Mouse (Mus musculus) neural tube, embryonic 11.5 days (tissue): ENCODE results near the gene Fbxl5. TPM values are rescaled to one million over a fixed set of nuclear protein-coding genes. Genes with fewer than 3 reads are reported as not detected.

ENCODE experiments used
- ATAC-seq: fragments of 200-750 bp; cut with Nextera tagmentation; 2 replicates; pipeline ENCODE4 v1.8.0; 2017; ENCODE audit warnings: moderate number of reproducible peaks, mild to moderate bottlenecking, moderate TSS enrichment, moderate library complexity; ENCODE audit not compliant: insufficient read depth, low FRiP score, low TSS enrichment
- DNase-seq: peaks from one replicate; pipeline ENCODE4 v3.0.0-alpha.2; 2015; ENCODE audit warnings: low spot score
- H3K27ac ChIP-seq: fragments of 300-500 bp; sonication (generic); 2 replicates; pipeline ENCODE4 v1.5.1; 2014; ENCODE audit warnings: low read depth, mild to moderate bottlenecking, low read length
- H3K27me3 ChIP-seq: fragments of 300-500 bp; sonication (generic); 2 replicates; pipeline ENCODE4 v1.6.1; 2014; ENCODE audit warnings: mild to moderate bottlenecking, low read length, mixed read lengths; ENCODE audit not compliant: control insufficient read depth, insufficient read depth
- H3K36me3 ChIP-seq: fragments of 300-500 bp; sonication (generic); 2 replicates; pipeline ENCODE4 v1.6.1; 2014; ENCODE audit warnings: mild to moderate bottlenecking, low read length, moderate library complexity, mixed read lengths; ENCODE audit not compliant: control insufficient read depth, insufficient read depth
- H3K4me1 ChIP-seq: fragments of 300-500 bp; sonication (generic); 2 replicates; pipeline ENCODE4 v1.6.1; 2014; ENCODE audit warnings: low read length, mixed read lengths; ENCODE audit not compliant: control insufficient read depth, insufficient read depth
- H3K4me2 ChIP-seq: fragments of 300-500 bp; sonication (generic); 2 replicates; pipeline ENCODE4 v1.6.1; 2014; ENCODE audit warnings: low read depth, mild to moderate bottlenecking, moderate library complexity
- H3K4me3 ChIP-seq: fragments of 300-500 bp; sonication (generic); 2 replicates; pipeline ENCODE4 v1.5.1; 2014; ENCODE audit warnings: low read depth, low read length
- H3K9ac ChIP-seq: fragments of 300-500 bp; sonication (generic); 2 replicates; pipeline ENCODE4 v1.6.1; 2014; ENCODE audit warnings: mild to moderate bottlenecking, low read length
- H3K9me3 ChIP-seq: fragments of 300-500 bp; sonication (generic); 2 replicates; pipeline ENCODE4 v1.6.1; 2016; ENCODE audit warnings: low read length; ENCODE audit not compliant: control insufficient read depth
- WGBS: fragments of 180-500 bp; shearing (Covaris S2); extraction: QIAGEN DNeasy Blood & Tissue Kit; methylation state at CpG from one replicate; pipeline ENCODE4 v1.1.7; 2014; 5-methylcytosine and 5-hydroxymethylcytosine counted together
- polyA plus RNA-seq: library from polyadenylated mRNA; unstranded; fragments of >200 nt; fragmentation: Nextera tagmentation; extraction: Ambion mirVana; gene quantifications from 2 replicates; pipeline ENCODE4 v1.2.1, GENCODE M21; 2014

Fbxl5 gene
- polyA plus RNA-seq, 1 experiment from 2014 or later = 62.1 TPM

GRCm38 (mm10) chr5:43842011-43842285, 20.5 kb upstream of the Fbxl5 start:
- no peak overlapping the region for H3K9ac ChIP-seq
- no peak overlapping the region for H3K27ac ChIP-seq
- 83% methylated on average over 5 of the region's 5 CpGs for WGBS
- no peak overlapping the region for H3K4me2 ChIP-seq
- ATAC-seq (no peak), DNase-seq (no peak)
- no peaks in the 10 kb centered on the region for H3K9me3 ChIP-seq
- no peaks in the 10 kb centered on the region for H3K36me3 ChIP-seq
- no peaks in the 10 kb centered on the region for H3K4me1 ChIP-seq
- no peak overlapping the region for H3K4me3 ChIP-seq
- no peaks in the 10 kb centered on the region for H3K27me3 ChIP-seq

- Histone ChIP-seq H3K4me3 (no peak overlapping the region), H3K4me2 (no peak overlapping the region), H3K9me3 (no peaks in the 10 kb centered on the region), H3K9ac (no peak overlapping the region), H3K27ac (no peak overlapping the region), H3K4me1 (no peaks in the 10 kb centered on the region), H3K27me3 (no peaks in the 10 kb centered on the region), H3K36me3 (no peaks in the 10 kb centered on the region)
- WGBS = 53% methylated on average over 11 of the region's 11 CpGs
- ATAC-seq = no peak
- peak; percentile 49 for DNase-seq
Measured at GRCm38 (mm10) chr5:43841144-43842010, 19.9 kb upstream of the Fbxl5 start.

DNA sequence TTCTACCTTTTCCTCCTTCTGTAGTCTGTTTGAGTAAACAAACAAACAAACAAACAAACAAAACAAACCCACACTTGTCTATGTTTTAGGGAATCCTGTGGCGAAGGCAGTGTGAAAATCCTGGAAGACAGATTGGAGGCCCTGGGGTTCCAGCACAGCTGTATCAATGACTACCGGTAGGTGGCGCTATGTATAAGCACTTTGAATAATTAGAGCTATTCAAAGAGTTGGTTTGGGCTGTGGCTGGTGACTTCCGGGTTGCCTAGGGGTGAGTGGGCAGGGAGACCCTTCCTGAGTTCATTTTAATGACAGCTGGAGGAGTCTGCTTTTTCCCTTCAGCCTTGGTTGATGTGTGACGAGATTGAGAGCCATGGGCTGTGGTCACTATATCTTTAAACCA, 15.9 kb upstream of the Fbxl5 start:
- no peak overlapping the region for H3K9ac ChIP-seq
- 59% methylated on average over 5 of the region's 5 CpGs for WGBS
- H3K4me1 ChIP-seq = no peaks in the 10 kb centered on the region
- H3K27ac ChIP-seq = no peak overlapping the region
- no peaks in the 10 kb centered on the region for H3K27me3 ChIP-seq
- H3K4me3 ChIP-seq = no peak overlapping the region
- no peaks in the 10 kb centered on the region for H3K9me3 ChIP-seq
- H3K36me3 ChIP-seq = no peaks in the 10 kb centered on the region
- no peak overlapping the region for H3K4me2 ChIP-seq
- peak; percentile 45 for DNase-seq
- ATAC-seq = no peak

DNA sequence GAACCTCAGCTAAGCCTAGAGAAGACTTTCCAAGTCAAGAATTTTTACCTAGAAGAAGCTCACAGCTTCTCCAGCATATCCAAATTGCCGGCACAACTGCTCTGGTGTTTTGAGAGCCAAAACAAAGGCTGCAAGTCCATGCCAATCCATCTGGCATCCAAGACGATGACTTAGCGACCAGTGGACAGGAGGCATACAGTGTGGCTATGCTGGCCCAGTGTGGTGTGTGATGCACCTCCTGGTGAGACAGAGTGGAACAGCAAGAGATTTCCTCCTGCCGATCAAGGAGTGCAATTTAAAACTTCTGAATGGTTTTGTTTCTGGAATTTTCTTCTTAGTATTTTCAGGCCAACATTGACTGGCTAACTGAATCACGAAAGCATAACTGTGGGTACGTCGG, 15.2 kb upstream of the Fbxl5 start:
- Histone ChIP-seq H3K4me2 (no peak overlapping the region), H3K9ac (no peak overlapping the region), H3K27me3 (no peaks in the 10 kb centered on the region), H3K4me3 (no peak overlapping the region), H3K9me3 (no peaks in the 10 kb centered on the region), H3K36me3 (no peaks in the 10 kb centered on the region), H3K4me1 (no peaks in the 10 kb centered on the region), H3K27ac (no peak overlapping the region)
- ATAC-seq (no peak), DNase-seq (no peak)
- 91% methylated on average over 7 of the region's 7 CpGs for WGBS

DNA sequence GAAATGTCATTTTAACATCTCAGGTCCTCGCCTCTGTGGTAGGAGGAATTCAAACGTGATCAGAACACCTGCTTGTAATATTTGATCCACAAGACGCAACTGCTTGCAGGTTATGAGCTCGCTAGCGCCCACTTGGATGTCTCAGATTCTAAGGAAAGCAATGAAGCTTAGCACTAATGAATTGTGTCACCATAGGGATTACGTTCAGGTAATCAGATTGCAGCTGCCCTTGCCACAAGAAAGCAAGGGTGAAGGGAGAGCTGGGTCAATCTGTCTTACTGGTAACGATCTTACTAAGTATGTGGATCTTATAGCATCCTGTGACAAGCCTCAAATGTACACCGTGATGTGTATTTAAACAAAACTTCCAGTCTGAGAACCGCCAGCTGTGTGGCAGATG, 5.9 kb upstream of the Fbxl5 start:
- Histone ChIP-seq H3K27ac (no peak overlapping the region), H3K9me3 (no peaks in the 10 kb centered on the region), H3K27me3 (no peaks in the 10 kb centered on the region), H3K36me3 (no peaks in the 10 kb centered on the region), H3K4me2 (no peak overlapping the region), H3K9ac (no peak overlapping the region), H3K4me3 (no peak overlapping the region), H3K4me1 (no peaks in the 10 kb centered on the region)
- 83% methylated on average over 9 of the region's 9 CpGs for WGBS
- ATAC-seq (no peak), DNase-seq (no peak)

DNA sequence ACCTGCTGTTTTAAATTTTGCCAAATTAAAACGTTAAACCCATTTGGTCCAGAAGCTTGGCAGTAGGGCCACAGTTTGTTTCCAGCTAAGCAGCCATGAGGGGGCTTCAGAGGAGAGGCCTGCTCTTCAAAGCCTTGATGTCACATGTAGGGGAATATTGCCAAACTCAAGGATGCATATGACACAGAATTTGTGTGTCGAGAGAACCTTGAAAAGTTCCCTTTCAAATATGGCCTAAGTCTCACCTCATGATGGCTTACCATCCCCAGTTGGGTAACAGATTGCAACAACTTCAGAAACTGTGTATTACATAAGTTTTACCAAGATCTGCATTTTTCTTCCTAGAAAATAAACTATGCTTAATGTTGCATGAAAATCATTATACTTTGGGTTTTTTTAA, 5.4 kb upstream of the Fbxl5 start:
- DNase-seq = no peak
- H3K27ac ChIP-seq = no peak overlapping the region
- no peaks in the 10 kb centered on the region for H3K9me3 ChIP-seq
- no peak for ATAC-seq
- H3K36me3 ChIP-seq = no peaks in the 10 kb centered on the region
- WGBS = 91% methylated on average over 2 of the region's 2 CpGs
- H3K4me2 ChIP-seq = no peak overlapping the region
- no peaks in the 10 kb centered on the region for H3K4me1 ChIP-seq
- H3K9ac ChIP-seq = no peak overlapping the region
- no peaks in the 10 kb centered on the region for H3K27me3 ChIP-seq
- H3K4me3 ChIP-seq = no peak overlapping the region

- ATAC-seq (no peak), DNase-seq (no peak)
- Histone ChIP-seq H3K4me3 (no peak overlapping the region), H3K36me3 (no peaks in the 10 kb centered on the region), H3K27me3 (no peaks in the 10 kb centered on the region), H3K9ac (no peak overlapping the region), H3K9me3 (no peaks in the 10 kb centered on the region), H3K4me1 (no peaks in the 10 kb centered on the region), H3K4me2 (no peak overlapping the region), H3K27ac (no peak overlapping the region)
- WGBS = 88% methylated on average over 3 of the region's 3 CpGs
Measured at GRCm38 (mm10) chr5:43824580-43824979, 3.1 kb upstream of the Fbxl5 start.

DNA sequence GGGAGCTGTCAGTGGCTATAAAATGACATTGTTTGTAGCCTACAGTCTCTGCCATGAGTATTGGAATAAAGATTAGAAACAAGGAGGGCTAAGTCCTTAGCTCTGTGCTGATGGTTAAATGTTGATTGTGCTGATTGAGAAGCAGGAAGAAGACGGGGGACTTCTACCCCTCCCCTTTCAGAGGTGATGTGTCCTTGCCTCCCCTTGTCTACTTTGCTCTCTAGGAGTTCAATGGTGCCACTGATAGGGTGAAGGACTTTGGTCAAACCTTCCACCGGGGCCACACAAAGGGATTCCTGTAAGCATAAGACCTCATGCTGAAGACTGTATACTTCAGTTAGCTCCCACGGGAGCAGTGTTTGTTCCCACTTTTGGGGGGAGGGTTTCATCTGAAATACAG, 1.4 kb upstream of the Fbxl5 start:
- no peak overlapping the region for H3K4me3 ChIP-seq
- no peaks in the 10 kb centered on the region for H3K9me3 ChIP-seq
- H3K9ac ChIP-seq = no peak overlapping the region
- H3K27me3 ChIP-seq = no peaks in the 10 kb centered on the region
- no peaks in the 10 kb centered on the region for H3K4me1 ChIP-seq
- ATAC-seq = no peak
- no peaks in the 10 kb centered on the region for H3K36me3 ChIP-seq
- DNase-seq = no peak
- no peak overlapping the region for H3K27ac ChIP-seq
- H3K4me2 ChIP-seq = no peak overlapping the region
- 84% methylated on average over 3 of the region's 3 CpGs for WGBS

DNA sequence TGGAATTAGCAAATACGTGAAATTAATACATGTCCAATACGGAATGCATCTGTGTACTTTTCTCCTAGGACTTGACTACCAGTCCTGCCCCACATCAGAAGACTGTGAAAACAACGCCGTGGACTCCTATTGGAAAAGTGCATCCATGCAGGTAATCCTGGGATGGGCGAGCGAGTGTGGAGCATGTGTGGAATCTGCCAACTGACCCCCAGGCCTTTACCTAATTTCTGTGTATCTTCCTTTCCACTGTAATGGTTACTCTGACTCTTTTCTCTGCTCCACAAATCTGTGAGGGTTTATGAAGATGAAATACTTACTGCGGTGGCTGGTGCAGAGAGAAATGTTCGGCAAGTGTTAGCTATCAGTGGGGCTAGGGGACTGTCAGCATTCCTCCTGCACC, 761 bp upstream of the Fbxl5 start:
- Histone ChIP-seq H3K36me3 (no peaks in the 10 kb centered on the region), H3K27ac (no peak overlapping the region), H3K27me3 (no peaks in the 10 kb centered on the region), H3K4me2 (no peak overlapping the region), H3K4me1 (no peaks in the 10 kb centered on the region), H3K4me3 (no peak overlapping the region), H3K9me3 (no peaks in the 10 kb centered on the region), H3K9ac (no peak overlapping the region)
- ATAC-seq (no peak), DNase-seq (no peak)
- 88% methylated on average over 8 of the region's 8 CpGs for WGBS
